Mouse (Mus musculus) neutrophil, adult 83 days (primary cell): ENCODE data around the gene Acer3. TPM values are rescaled to one million over a fixed set of nuclear protein-coding genes. Genes with fewer than 3 reads are reported as not detected.

ENCODE experiments used
- total RNA-seq, 2 experiments: library from RNA; stranded (reverse); gene quantifications; one replicate each; pipeline ENCODE4 v1.2.4; 2023

The Acer3 gene
- total RNA-seq = 10 to 100 TPM; 30.8 to 39.3 TPM

DNA sequence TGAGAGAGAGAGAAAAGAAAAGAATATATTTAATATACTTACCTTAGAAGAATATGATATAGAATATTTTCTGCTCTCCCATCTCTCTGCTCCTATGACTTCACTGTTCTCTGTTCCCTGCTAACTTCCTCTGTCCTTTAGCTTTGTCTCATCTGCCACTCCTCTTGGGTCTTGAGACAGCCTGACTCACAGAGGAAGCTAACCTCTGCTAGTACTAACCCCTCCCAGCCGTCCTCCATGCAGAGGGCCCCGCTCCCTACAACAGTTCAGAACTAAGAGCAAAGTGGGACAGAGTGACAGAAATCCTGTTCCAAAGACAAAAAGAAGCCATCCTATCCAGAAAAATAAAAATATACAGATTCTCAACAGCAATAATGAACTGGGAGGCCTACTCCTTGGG is at the start of gene Acer3:
Gene Acer3, minus strand, starts transcription at position 126 of the 400 bp plus-strand sequence.

GRCm38 (mm10) chr7:98361063-98361652 is 40.1 kb upstream of the Acer3 start, which contains the start of gene Tsku:
TSS of gene Tsku (minus strand) at chr7:98361328.

DNA sequence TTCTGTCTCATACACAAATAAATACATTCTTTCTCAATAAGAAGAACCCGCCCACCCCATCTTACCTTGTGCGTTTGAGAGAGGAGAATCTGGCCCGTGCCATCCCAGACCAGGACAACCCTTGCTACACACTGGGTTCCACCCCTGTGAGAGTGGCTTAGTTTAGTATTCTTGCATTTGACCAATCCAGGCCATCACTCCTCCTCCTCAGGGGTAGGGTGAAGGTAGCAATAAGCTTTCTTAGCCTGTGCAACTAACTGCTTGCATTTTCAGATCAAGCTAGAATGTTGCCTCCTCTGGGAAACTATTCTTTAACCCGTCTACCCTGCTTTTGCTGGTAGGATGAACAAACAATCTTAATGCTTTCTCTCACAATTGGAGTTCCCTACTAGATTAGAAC is 121.6 kb downstream of the Acer3 start, which contains the start of gene B3gnt6:
Gene B3gnt6, minus strand, starts transcription at position 101 of the 400 bp plus-strand sequence.

GRCm38 (mm10) chr7:98177929-98178559 is 143.0 kb downstream of the Acer3 start, which contains the start of gene Capn5:
TSS of gene Capn5 (minus strand) at chr7:98178274.

Other genes with a start within 250 kb of the Acer3 start
- gene Myo7a, start 201.7 kb downstream of the Acer3 start, total RNA-seq = 10 to 100 TPM; 13.8 to 16.0 TPM
- under 1 TPM; 0.18 to 0.26 TPM for gene Omp, start 175.7 kb downstream of the Acer3 start, total RNA-seq
- 1 to 10 TPM; 1.8 to 3.4 TPM for gene Capn5, start 142.9 kb downstream of the Acer3 start, total RNA-seq
- gene B3gnt6, start 121.7 kb downstream of the Acer3 start, total RNA-seq = not detected
- under 1 TPM in 1 of 2 experiments, not detected in 1; 0.20 TPM for gene Tsku, start 40.1 kb upstream of the Acer3 start, total RNA-seq
- gene Gucy2d, start 119.2 kb upstream of the Acer3 start, total RNA-seq = not detected
- gene Lrrc32, start 168.1 kb upstream of the Acer3 start, total RNA-seq = under 1 TPM; 0.22 to 0.29 TPM